Comparison of ENCODE assay signal across 15 mouse cellular contexts in genomic region chr2:149284199-149284598, GRCm38 (mm10).
"Had no signal": no experiment of that assay in that cellular context is flagged by ENCODE, and none has a peak within 500 bp of the region (broad histone marks: within the 10 kb centered on the region; RNA-seq: fewer than 3 reads in every experiment).

No protein-coding gene starts in this region.

- H3K27me3 ChIP-seq: neural tube, embryonic 12.5 days; neural tube, embryonic 13.5 days; neural tube, embryonic 15.5 days; stomach, embryonic 15.5 days had no signal

- H3K36me3 ChIP-seq: neural tube, embryonic 12.5 days; neural tube, embryonic 13.5 days; neural tube, embryonic 15.5 days; stomach, embryonic 15.5 days had no signal

- H3K27ac ChIP-seq: neural tube, embryonic 12.5 days; neural tube, embryonic 13.5 days; neural tube, embryonic 15.5 days; stomach, embryonic 15.5 days; stomach, postnatal 0 days had no signal

- H3K4me3 ChIP-seq: neural tube, embryonic 12.5 days; neural tube, embryonic 13.5 days; neural tube, embryonic 15.5 days; stomach, embryonic 15.5 days had no signal

- H3K4me1 ChIP-seq: neural tube, embryonic 12.5 days; neural tube, embryonic 13.5 days; neural tube, embryonic 15.5 days; stomach, embryonic 15.5 days had no signal

- DNase-seq: retina, postnatal 1 day; right cerebral cortex, postnatal 14 days; right cerebral cortex, postnatal 25 days; right cerebral cortex, postnatal 4 days; spleen, adult 18-20 months; thymus, adult 18-20 months; thymus, adult 2 months; thymus, postnatal 14 days; thymus, postnatal 25 days; thymus, postnatal 4 days had no signal

- H3K9ac ChIP-seq: neural tube, embryonic 12.5 days; neural tube, embryonic 13.5 days; neural tube, embryonic 15.5 days; stomach, embryonic 15.5 days had no signal

- H3K9me3 ChIP-seq: neural tube, embryonic 12.5 days; neural tube, embryonic 15.5 days; stomach, embryonic 15.5 days had no signal
